Mouse (Mus musculus) liver, embryonic 14.5 days (tissue): Measurements from ENCODE around the gene Csrp1. TPM values are rescaled to one million over a fixed set of nuclear protein-coding genes. Genes with fewer than 3 reads are reported as not detected.
A peak's percentile ranks its signal among the peaks of the same experiment; 100 is the strongest.

Source experiments
- ATAC-seq: fragments of 200-750 bp; cut with Nextera tagmentation; 2 replicates; pipeline ENCODE4 v1.8.0; 2017; ENCODE audit warnings: moderate number of reproducible peaks, mild to moderate bottlenecking, moderate library complexity; ENCODE audit not compliant: insufficient read depth
- DNase-seq, 3 experiments: peaks; one replicate each; pipeline ENCODE4 v3.0.0-alpha.2; 2012 to 2013; ENCODE audit warnings: low read depth in 3 of 3, low spot score in 3 of 3
- H3K27ac ChIP-seq: fragments of 300-500 bp; sonication (generic); 2 replicates; pipeline ENCODE4 v1.5.1; 2014; ENCODE audit warnings: moderate library complexity, mild to moderate bottlenecking, control low read depth, inconsistent platforms
- H3K27me3 ChIP-seq: fragments of 300-500 bp; sonication (generic); 2 replicates; pipeline ENCODE4 v1.6.1; 2014; ENCODE audit warnings: mild to moderate bottlenecking, low read length, moderate library complexity; ENCODE audit not compliant: control insufficient read depth, insufficient read depth
- H3K36me3 ChIP-seq: fragments of 300-500 bp; sonication (generic); replicated peaks from 2 replicates; pipeline ENCODE4 v1.6.1; 2014; ENCODE audit warnings: low read depth; ENCODE audit not compliant: control insufficient read depth, insufficient read depth
- H3K4me1 ChIP-seq, 2 experiments: fragments of 200-500 bp in 1 of 2; fragments of 300-500 bp in 1 of 2; sonication (generic) in 1 of 2; replicated peaks; 2 replicates each; pipeline ENCODE4 v1.6.1; 2012 to 2014; ENCODE audit warnings: antibody characterized with exemption in 1 of 2, inconsistent platforms in 1 of 2, low read length in 1 of 2; ENCODE audit not compliant: control insufficient read depth in 2 of 2, insufficient read depth in 2 of 2
- H3K4me2 ChIP-seq: fragments of 300-500 bp; sonication (generic); 2 replicates; pipeline ENCODE4 v1.6.1; 2014; ENCODE audit warnings: low read depth, mild to moderate bottlenecking, control low read depth, moderate library complexity
- H3K4me3 ChIP-seq, 2 experiments: fragments of 200-500 bp in 1 of 2; fragments of 300-500 bp in 1 of 2; sonication (generic) in 1 of 2; 2 replicates each; pipeline ENCODE4 v1.5.1; 2012 to 2014; ENCODE audit warnings: low read depth in 2 of 2, low read length in 2 of 2, mild to moderate bottlenecking in 2 of 2, control low read depth in 1 of 2, inconsistent platforms in 1 of 2, moderate library complexity in 1 of 2; ENCODE audit not compliant: insufficient read depth in 1 of 2
- H3K9ac ChIP-seq: fragments of 300-500 bp; sonication (generic); replicated peaks from 2 replicates; pipeline ENCODE4 v1.6.1; 2014; ENCODE audit warnings: mild to moderate bottlenecking, control low read depth, moderate library complexity
- H3K9me3 ChIP-seq: fragments of 300-500 bp; sonication (generic); 2 replicates; pipeline ENCODE4 v1.6.1; 2016; ENCODE audit warnings: low read length, mixed read lengths; ENCODE audit not compliant: control insufficient read depth
- CTCF ChIP-seq: IDR thresholded peaks from 2 replicates; pipeline ENCODE4 v1.5.1; 2016; ENCODE audit warnings: antibody characterized with exemption, low read depth, control low read depth
- EP300 ChIP-seq: IDR thresholded peaks from 2 replicates; pipeline ENCODE4 v1.6.1; 2016; ENCODE audit warnings: antibody characterized with exemption, low read depth
- WGBS: fragments of 180-500 bp; shearing (Covaris S2); extraction: QIAGEN DNeasy Blood & Tissue Kit; methylation state at CpG from one replicate; pipeline ENCODE4 v1.1.7; 2014; ENCODE audit not compliant: insufficient replicate concordance; 5-methylcytosine and 5-hydroxymethylcytosine counted together
- polyA plus RNA-seq, 2 experiments: library from polyadenylated mRNA; depleted of rRNA in 1 of 2; stranded (reverse) in 1 of 2; unstranded in 1 of 2; fragments of >200 nt; fragmentation: Nextera tagmentation in 1 of 2; extraction: Ambion mirVana in 1 of 2; gene quantifications; 2 replicates each; pipeline versions ENCODE4 v1.2.1 to v1.2.3; 2012 to 2014

The Csrp1 gene
- polyA plus RNA-seq, 2 experiments: 33.8 to 35.7 TPM

GRCm38 (mm10) chr1:135800192-135800950, 80.5 kb downstream of the Csrp1 start:
- ATAC-seq: peak; percentile 18; the same call in 1 of the 2 replicates
- 22% methylated on average over 8 of the region's 8 CpGs for WGBS
- DNase-seq: no peak
- no peaks in the 10 kb centered on the region for H3K27me3 ChIP-seq
- no peak overlapping the region for H3K9ac ChIP-seq
- no peak overlapping the region for H3K4me3 ChIP-seq
- no peak overlapping the region for H3K27ac ChIP-seq
- TF ChIP-seq CTCF (no peak), EP300 (no peak)
- no peaks in the 10 kb centered on the region for H3K36me3 ChIP-seq
- no peak overlapping the region for H3K4me2 ChIP-seq
- H3K4me1 ChIP-seq: peaks cover 0 to 12% of the 10 kb centered on the region in 2 experiments; a peak in 2 of 4 replicates
- H3K9me3 ChIP-seq: no peaks in the 10 kb centered on the region

Other genes with a start within 250 kb of the Csrp1 start
- gene Nav1, start 112.8 kb upstream of the Csrp1 start, polyA plus RNA-seq (2012; rRNA removed): 1.3 and 1.5 TPM in 2 replicates
- gene Nav1, start 112.8 kb upstream of the Csrp1 start, polyA plus RNA-seq (2014; fragmentation: Nextera tagmentation; extraction: Ambion mirVana): 1.0 and 1.8 TPM in 2 replicates
- 3.2 TPM in 2 replicates for gene Phlda3, start 46.1 kb downstream of the Csrp1 start, polyA plus RNA-seq (2012; rRNA removed)
- 4.5 and 5.2 TPM in 2 replicates for gene Phlda3, start 46.1 kb downstream of the Csrp1 start, polyA plus RNA-seq (2014; fragmentation: Nextera tagmentation; extraction: Ambion mirVana)
- gene Tnni1, start 59.4 kb downstream of the Csrp1 start, polyA plus RNA-seq (2012; rRNA removed): 0.95 and 1.3 TPM in 2 replicates
- 1.5 and 1.7 TPM in 2 replicates for gene Tnni1, start 59.4 kb downstream of the Csrp1 start, polyA plus RNA-seq (2014; fragmentation: Nextera tagmentation; extraction: Ambion mirVana)
- gene Lad1, start 98.5 kb downstream of the Csrp1 start, polyA plus RNA-seq (2012; rRNA removed): 0.12 and 0.30 TPM in 2 replicates
- gene Lad1, start 98.5 kb downstream of the Csrp1 start, polyA plus RNA-seq (2014; fragmentation: Nextera tagmentation; extraction: Ambion mirVana): 0.13 and 0.14 TPM in 2 replicates
- gene Tnnt2, start 116.3 kb downstream of the Csrp1 start, polyA plus RNA-seq (2012; rRNA removed): 0.16 and 0.68 TPM in 2 replicates
- gene Tnnt2, start 116.3 kb downstream of the Csrp1 start, polyA plus RNA-seq (2014; fragmentation: Nextera tagmentation; extraction: Ambion mirVana): 0.19 and 0.39 TPM in 2 replicates
- 0.01 and 0.02 TPM in 2 replicates for gene Pkp1, start 199.1 kb downstream of the Csrp1 start, polyA plus RNA-seq (2012; rRNA removed)
- gene Pkp1, start 199.1 kb downstream of the Csrp1 start, polyA plus RNA-seq (2014; fragmentation: Nextera tagmentation; extraction: Ambion mirVana): not detected in 2 replicates